Mouse (Mus musculus) ovary, postnatal 36 days (tissue): Measurements from ENCODE around the gene Ccr8.
"Not testable (repeated sequence)": the region's sequence is repeated elsewhere in the genome, so short reads cannot be mapped to it uniquely, and the experiment has no call there.

ENCODE experiments used
- DNase-seq: peaks from one replicate; pipeline ENCODE4 v3.0.0; 2022; ENCODE audit warnings: low spot score, mixed read lengths

The Ccr8 gene

DNA sequence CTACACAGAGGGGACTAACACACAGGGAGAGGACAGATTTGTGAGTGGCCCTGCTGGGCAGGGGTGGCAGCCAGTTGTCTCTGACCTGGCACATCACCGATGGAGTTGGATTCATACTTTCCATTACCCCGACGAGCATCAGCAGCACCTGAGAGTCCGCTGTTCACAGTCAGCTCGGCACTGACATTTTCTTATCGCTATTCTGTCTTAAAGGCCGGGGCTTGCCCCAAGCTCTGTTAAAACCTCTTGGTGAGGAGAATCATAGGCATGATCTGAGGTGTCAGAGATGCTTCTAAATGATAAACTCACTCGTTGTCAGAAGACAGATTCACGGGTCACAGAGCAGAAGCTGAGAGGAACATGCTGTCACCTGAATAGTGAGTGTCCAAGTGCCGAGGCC lies 828 bp upstream of the Ccr8 start:
- no peak for DNase-seq

GRCm38 (mm10) chr9:120093701-120094100 lies 1.8 kb downstream of the Ccr8 start:
- no peak for DNase-seq

DNA sequence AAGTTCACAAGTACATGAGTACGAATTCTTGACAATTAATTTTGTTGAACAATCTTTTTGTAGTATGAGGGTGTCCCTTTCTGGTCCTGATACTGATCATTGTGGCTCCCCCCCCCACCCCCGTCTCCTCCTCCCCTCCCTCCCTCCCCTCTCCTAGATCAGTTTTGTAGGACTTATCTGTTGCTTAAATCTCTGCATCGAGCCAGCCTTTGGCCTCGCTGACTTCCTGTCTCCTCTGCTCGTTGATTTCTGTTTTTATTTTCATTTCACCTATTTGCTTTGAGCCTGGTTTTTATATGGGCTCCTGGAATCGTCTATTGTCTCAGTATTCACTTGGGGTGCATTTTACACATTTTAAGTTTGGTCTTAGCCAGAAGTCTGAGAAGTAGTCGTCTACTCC lies 4.0 kb downstream of the Ccr8 start:
- DNase-seq = no peak

DNA sequence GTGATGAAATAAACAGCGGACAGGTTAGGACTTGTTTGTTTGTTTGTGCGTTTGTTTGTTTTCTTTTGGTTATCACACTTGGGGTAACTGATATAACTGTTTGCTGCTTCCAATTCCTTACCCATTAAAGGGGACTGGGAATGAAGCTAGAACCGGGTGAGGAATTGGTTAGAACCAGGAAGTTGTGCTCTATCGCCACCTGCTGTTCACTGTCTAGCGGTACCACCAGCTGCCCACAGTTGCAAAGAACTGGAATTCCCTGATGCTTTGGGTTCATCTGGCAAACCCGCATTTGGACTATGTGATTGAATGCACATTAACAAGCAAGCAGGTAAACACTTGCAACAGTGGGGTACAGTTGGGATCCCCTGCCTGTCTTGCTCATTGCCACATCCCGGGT lies 6.8 kb downstream of the Ccr8 start:
- DNase-seq = peak; percentile 44

DNA sequence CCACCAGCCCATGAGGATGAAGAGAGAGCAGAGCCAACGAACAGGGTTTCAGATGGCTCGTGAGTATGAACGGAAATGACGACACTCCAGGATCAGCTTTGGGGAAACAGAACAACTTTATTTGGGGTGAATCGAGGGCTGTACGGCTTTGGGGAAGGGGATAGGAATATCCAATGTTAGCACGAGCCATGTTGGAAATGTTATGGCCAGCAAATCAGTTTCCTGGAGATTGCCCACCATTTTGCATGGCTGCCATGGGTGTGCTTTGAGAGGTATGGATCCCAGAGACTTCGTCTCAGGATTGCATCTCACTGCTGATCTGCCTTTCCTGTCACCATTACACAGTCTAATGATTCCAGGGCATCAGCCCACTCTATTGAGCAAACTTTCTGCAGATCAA lies 7.4 kb downstream of the Ccr8 start:
- DNase-seq = no peak

- no peak for DNase-seq
Observed at GRCm38 (mm10) chr9:120101165-120101564, 9.3 kb downstream of the Ccr8 start.

GRCm38 (mm10) chr9:120108953-120109352 lies 17.0 kb downstream of the Ccr8 start:
- not testable (repeated sequence) for DNase-seq

- peak; percentile 94 for DNase-seq
Observed at GRCm38 (mm10) chr9:120110211-120111018, 18.5 kb downstream of the Ccr8 start, which contains the start of gene Slc25a38. Gene Slc25a38 (plus strand): TSS chr9:120110374.

GRCm38 (mm10) chr9:120111156-120111945 lies 19.4 kb downstream of the Ccr8 start:
- no peak for DNase-seq

- DNase-seq = no peak
Observed at GRCm38 (mm10) chr9:120112472-120112871, 20.6 kb downstream of the Ccr8 start.

GRCm38 (mm10) chr9:120113456-120113855 lies 21.5 kb downstream of the Ccr8 start:
- no peak for DNase-seq

- DNase-seq = no peak
Observed at GRCm38 (mm10) chr9:120114051-120114788, 22.3 kb downstream of the Ccr8 start.

DNA sequence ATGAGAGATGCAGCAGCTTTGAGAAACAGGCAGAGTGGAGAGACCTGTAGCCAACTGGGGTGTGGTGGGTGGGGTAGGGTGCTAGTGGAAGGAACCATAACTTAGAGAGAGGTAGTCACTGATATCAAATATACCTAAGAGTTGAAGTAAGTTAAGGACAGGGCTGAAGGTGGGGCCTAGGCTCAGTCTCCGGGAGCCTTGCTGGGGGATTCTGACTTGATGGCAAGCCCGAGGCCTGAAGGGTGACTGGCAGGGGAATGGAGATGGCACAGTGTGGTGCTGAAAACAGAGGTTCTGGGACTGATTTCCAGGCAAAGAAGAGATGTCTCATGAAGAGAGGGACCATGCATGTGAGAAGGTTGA lies 22.9 kb downstream of the Ccr8 start:
- DNase-seq = no peak

GRCm38 (mm10) chr9:120115580-120115979 lies 23.7 kb downstream of the Ccr8 start:
- DNase-seq = peak; percentile 33

DNA sequence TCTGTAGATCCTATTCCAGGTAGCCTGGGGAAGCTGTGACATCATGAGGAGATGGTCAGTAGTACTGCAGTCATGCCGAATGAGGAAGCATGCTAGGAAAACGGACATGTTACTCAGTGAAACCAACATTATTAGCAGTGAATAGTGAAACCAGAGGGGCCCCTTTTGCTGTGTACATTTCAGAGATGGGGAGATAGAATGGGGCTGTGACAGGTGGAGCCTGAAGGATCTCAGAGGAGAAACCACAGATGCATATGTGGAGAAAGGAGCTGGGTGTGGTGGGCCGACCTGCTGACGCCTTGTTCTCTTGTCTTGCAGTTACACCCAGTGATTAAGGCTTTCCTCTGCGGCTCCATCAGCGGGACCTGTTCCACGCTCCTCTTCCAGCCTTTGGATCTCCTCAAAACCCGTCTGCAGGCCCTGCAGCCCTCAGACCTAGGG lies 24.3 kb downstream of the Ccr8 start:
- no peak for DNase-seq

GRCm38 (mm10) chr9:120118212-120118611 lies 26.3 kb downstream of the Ccr8 start:
- no peak for DNase-seq

- no peak for DNase-seq
Observed at GRCm38 (mm10) chr9:120120503-120120902, 28.6 kb downstream of the Ccr8 start.

DNA sequence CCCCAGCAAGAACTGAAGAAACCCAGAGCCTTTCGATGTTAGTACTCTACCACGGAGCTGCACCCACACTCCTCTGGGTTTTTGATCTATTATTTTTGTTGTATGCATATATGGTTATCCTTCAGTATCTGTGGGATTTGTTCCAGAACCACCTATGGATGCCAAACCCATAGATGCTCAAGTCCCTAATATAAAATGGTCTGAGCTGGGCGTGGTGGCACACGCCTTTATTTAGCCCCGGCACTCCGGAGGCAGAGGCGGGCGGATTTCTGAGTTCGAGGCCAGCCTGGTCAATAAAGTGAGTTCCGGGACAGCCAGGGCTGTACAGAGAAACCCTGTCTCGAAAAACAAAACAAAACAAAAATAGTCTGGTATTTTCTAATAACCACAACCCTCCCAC lies 35.0 kb downstream of the Ccr8 start:
- no peak for DNase-seq

GRCm38 (mm10) chr9:120127538-120128251 lies 35.8 kb downstream of the Ccr8 start, which contains the start of gene Rpsa:
Gene Rpsa (plus strand): TSS chr9:120127689.
- peak; percentile 96 for DNase-seq

GRCm38 (mm10) chr9:120129276-120129675 lies 37.4 kb downstream of the Ccr8 start:
- DNase-seq = no peak

DNA sequence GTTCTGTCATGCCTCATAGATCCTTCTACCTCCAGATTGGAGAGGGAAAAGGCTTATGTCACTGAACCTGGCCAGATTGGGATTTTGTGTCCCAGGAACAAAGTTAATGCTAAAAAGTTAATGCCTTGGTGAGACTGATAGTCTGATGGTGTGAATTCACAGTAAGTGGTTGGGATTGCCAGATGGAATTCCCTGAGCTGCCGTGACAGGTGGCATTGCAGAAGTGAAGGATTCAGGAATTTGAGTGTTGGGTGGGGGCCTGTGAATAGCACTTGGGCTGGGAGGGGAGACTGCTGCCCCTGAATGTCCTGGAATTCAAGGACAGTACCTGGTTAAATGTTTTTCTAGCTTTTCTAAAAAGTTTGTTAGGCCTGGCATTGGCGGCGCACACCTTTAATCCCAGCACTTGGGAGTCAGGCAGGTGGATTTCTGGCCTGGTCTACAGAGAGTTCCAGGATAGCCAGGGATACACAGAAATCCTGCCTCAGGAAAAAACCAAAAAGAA lies 39.9 kb downstream of the Ccr8 start:
- no peak for DNase-seq
